Mouse (Mus musculus) liver, embryonic 14.5 days (tissue): ENCODE results near the gene Ctnnd2. TPM values are rescaled to one million over a fixed set of nuclear protein-coding genes. Genes with fewer than 3 reads are reported as not detected.

ENCODE experiments used
- ATAC-seq: fragments of 200-750 bp; cut with Nextera tagmentation; 2 replicates; pipeline ENCODE4 v1.8.0; 2017; ENCODE audit warnings: moderate number of reproducible peaks, mild to moderate bottlenecking, moderate library complexity; ENCODE audit not compliant: insufficient read depth
- DNase-seq, 3 experiments: peaks; one replicate each; pipeline ENCODE4 v3.0.0-alpha.2; 2012 to 2013; ENCODE audit warnings: low read depth in 3 of 3, low spot score in 3 of 3
- H3K27ac ChIP-seq: fragments of 300-500 bp; sonication (generic); 2 replicates; pipeline ENCODE4 v1.5.1; 2014; ENCODE audit warnings: moderate library complexity, mild to moderate bottlenecking, control low read depth, inconsistent platforms
- H3K27me3 ChIP-seq: fragments of 300-500 bp; sonication (generic); 2 replicates; pipeline ENCODE4 v1.6.1; 2014; ENCODE audit warnings: mild to moderate bottlenecking, low read length, moderate library complexity; ENCODE audit not compliant: control insufficient read depth, insufficient read depth
- H3K36me3 ChIP-seq: fragments of 300-500 bp; sonication (generic); replicated peaks from 2 replicates; pipeline ENCODE4 v1.6.1; 2014; ENCODE audit warnings: low read depth; ENCODE audit not compliant: control insufficient read depth, insufficient read depth
- H3K4me1 ChIP-seq, 2 experiments: fragments of 200-500 bp in 1 of 2; fragments of 300-500 bp in 1 of 2; sonication (generic) in 1 of 2; replicated peaks; 2 replicates each; pipeline ENCODE4 v1.6.1; 2012 to 2014; ENCODE audit warnings: antibody characterized with exemption in 1 of 2, inconsistent platforms in 1 of 2, low read length in 1 of 2; ENCODE audit not compliant: control insufficient read depth in 2 of 2, insufficient read depth in 2 of 2
- H3K4me2 ChIP-seq: fragments of 300-500 bp; sonication (generic); 2 replicates; pipeline ENCODE4 v1.6.1; 2014; ENCODE audit warnings: low read depth, mild to moderate bottlenecking, control low read depth, moderate library complexity
- H3K4me3 ChIP-seq, 2 experiments: fragments of 200-500 bp in 1 of 2; fragments of 300-500 bp in 1 of 2; sonication (generic) in 1 of 2; 2 replicates each; pipeline ENCODE4 v1.5.1; 2012 to 2014; ENCODE audit warnings: low read depth in 2 of 2, low read length in 2 of 2, mild to moderate bottlenecking in 2 of 2, control low read depth in 1 of 2, inconsistent platforms in 1 of 2, moderate library complexity in 1 of 2; ENCODE audit not compliant: insufficient read depth in 1 of 2
- H3K9ac ChIP-seq: fragments of 300-500 bp; sonication (generic); replicated peaks from 2 replicates; pipeline ENCODE4 v1.6.1; 2014; ENCODE audit warnings: mild to moderate bottlenecking, control low read depth, moderate library complexity
- H3K9me3 ChIP-seq: fragments of 300-500 bp; sonication (generic); 2 replicates; pipeline ENCODE4 v1.6.1; 2016; ENCODE audit warnings: low read length, mixed read lengths; ENCODE audit not compliant: control insufficient read depth
- CTCF ChIP-seq: IDR thresholded peaks from 2 replicates; pipeline ENCODE4 v1.5.1; 2016; ENCODE audit warnings: antibody characterized with exemption, low read depth, control low read depth
- EP300 ChIP-seq: IDR thresholded peaks from 2 replicates; pipeline ENCODE4 v1.6.1; 2016; ENCODE audit warnings: antibody characterized with exemption, low read depth
- WGBS: fragments of 180-500 bp; shearing (Covaris S2); extraction: QIAGEN DNeasy Blood & Tissue Kit; methylation state at CpG from one replicate; pipeline ENCODE4 v1.1.7; 2014; ENCODE audit not compliant: insufficient replicate concordance; 5-methylcytosine and 5-hydroxymethylcytosine counted together
- polyA plus RNA-seq, 2 experiments: library from polyadenylated mRNA; depleted of rRNA in 1 of 2; stranded (reverse) in 1 of 2; unstranded in 1 of 2; fragments of >200 nt; fragmentation: Nextera tagmentation in 1 of 2; extraction: Ambion mirVana in 1 of 2; gene quantifications; 2 replicates each; pipeline versions ENCODE4 v1.2.1 to v1.2.3; 2012 to 2014

The Ctnnd2 gene
- polyA plus RNA-seq, 2 experiments, result 0.09 to 0.11 TPM

GRCm38 (mm10) chr15:30460341-30461125 is 288.1 kb downstream of the Ctnnd2 start:
- Histone ChIP-seq H3K9ac (no peak overlapping the region), H3K9me3 (no peaks in the 10 kb centered on the region), H3K4me2 (no peak overlapping the region), H3K4me1 (no peaks in the 10 kb centered on the region), H3K4me3 (no peak overlapping the region), H3K36me3 (no peaks in the 10 kb centered on the region), H3K27me3 (no peaks in the 10 kb centered on the region), H3K27ac (no peak overlapping the region)
- no peak for ATAC-seq
- no peak for DNase-seq
- 38% methylated on average over 9 of the region's 9 CpGs for WGBS
- TF ChIP-seq EP300 (no peak), CTCF (no peak)

GRCm38 (mm10) chr15:30462804-30463423 is 290.5 kb downstream of the Ctnnd2 start:
- TF ChIP-seq CTCF (no peak), EP300 (no peak)
- Histone ChIP-seq H3K4me2 (no peak overlapping the region), H3K4me1 (no peaks in the 10 kb centered on the region), H3K27ac (no peak overlapping the region), H3K9me3 (no peaks in the 10 kb centered on the region), H3K9ac (no peak overlapping the region), H3K4me3 (no peak overlapping the region), H3K27me3 (no peaks in the 10 kb centered on the region), H3K36me3 (no peaks in the 10 kb centered on the region)
- no peak for DNase-seq
- no peak for ATAC-seq
- 39% methylated on average over 2 of the region's 2 CpGs for WGBS

- Histone ChIP-seq H3K27me3 (no peaks in the 10 kb centered on the region), H3K9me3 (no peaks in the 10 kb centered on the region), H3K27ac (no peak overlapping the region), H3K36me3 (no peaks in the 10 kb centered on the region), H3K4me2 (no peak overlapping the region), H3K4me3 (no peak overlapping the region), H3K4me1 (no peaks in the 10 kb centered on the region), H3K9ac (no peak overlapping the region)
- 73% methylated on average over 5 of the region's 5 CpGs for WGBS
- TF ChIP-seq EP300 (no peak), CTCF (no peak)
- no peak for ATAC-seq
- DNase-seq, result no peak
Measured at GRCm38 (mm10) chr15:30463471-30464047, 291.2 kb downstream of the Ctnnd2 start.

- Histone ChIP-seq H3K36me3 (no peaks in the 10 kb centered on the region), H3K9ac (no peak overlapping the region), H3K27ac (no peak overlapping the region), H3K4me2 (no peak overlapping the region), H3K9me3 (no peaks in the 10 kb centered on the region), H3K4me3 (no peak overlapping the region), H3K4me1 (no peaks in the 10 kb centered on the region), H3K27me3 (no peaks in the 10 kb centered on the region)
- no peak for ATAC-seq
- no peak for TF ChIP-seq CTCF
- no peak for TF ChIP-seq EP300
- 68% methylated on average over 13 of the region's 13 CpGs for WGBS
- DNase-seq, result no peak
Measured at GRCm38 (mm10) chr15:30466950-30467543, 294.7 kb downstream of the Ctnnd2 start.

- DNase-seq (no peak), ATAC-seq (no peak)
- H3K4me1 ChIP-seq, result no peaks in the 10 kb centered on the region
Measured at GRCm38 (mm10) chr15:30468773-30469172, 296.4 kb downstream of the Ctnnd2 start.

More at GRCm38 (mm10) chr15:30468773-30469172, 296.4 kb downstream of the Ctnnd2 start:
- TF ChIP-seq CTCF (no peak), EP300 (no peak)
- Histone ChIP-seq H3K9ac (no peak overlapping the region), H3K4me2 (no peak overlapping the region), H3K36me3 (no peaks in the 10 kb centered on the region), H3K4me3 (no peak overlapping the region), H3K27ac (no peak overlapping the region), H3K27me3 (no peaks in the 10 kb centered on the region), H3K9me3 (no peaks in the 10 kb centered on the region)
- 41% methylated on average over 3 of the region's 3 CpGs for WGBS
